Mouse (Mus musculus): ENCODE results near the gene Hist3h2ba.
"Not testable (repeated sequence)": the region's sequence is repeated elsewhere in the genome, so short reads cannot be mapped to it uniquely, and the experiment has no call there.

The Hist3h2ba gene

DNA sequence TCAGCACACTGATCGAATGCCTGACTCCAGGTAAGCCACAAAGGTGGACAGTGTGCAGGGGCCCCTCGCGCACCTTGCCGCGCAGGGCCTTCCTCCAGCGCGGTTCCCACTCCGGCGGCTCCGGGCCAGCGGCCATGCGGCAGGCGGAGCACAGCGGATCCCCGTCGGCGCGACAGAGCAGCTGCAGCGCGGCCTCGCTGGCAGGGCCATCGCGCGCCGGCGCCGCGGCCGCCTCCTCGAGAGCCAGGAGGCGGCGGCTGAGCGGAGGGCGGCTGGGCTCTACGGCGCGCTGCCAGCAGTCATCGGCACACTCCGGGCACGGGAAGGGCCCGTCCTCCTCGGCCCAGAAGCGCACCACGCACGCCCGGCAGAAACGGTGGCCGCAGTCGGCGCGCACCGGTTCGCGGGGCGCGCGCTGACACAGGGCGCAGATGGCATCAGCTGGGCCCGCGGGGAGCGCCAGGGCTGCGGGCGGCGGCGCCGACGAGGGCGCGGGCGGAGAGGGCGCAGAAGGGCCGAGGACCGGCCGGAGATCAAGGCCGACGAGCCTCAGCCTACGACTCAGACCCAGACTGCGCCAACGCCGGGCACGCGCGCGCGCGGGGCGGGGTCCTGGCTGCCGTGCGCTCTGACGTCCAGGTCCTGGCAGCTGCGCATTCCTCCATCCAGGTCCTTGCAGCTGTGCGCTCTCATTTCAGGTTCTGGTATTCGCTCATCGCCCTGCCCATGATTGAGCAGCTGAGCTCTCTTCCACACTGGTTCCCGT lies 10.2 kb upstream of the Hist3h2ba start, which contains the start of gene Rnf187:
Gene Rnf187, minus strand, starts transcription at position 595 of the 766 bp plus-strand sequence.
- peak; percentile 94 for DNase-seq (ENCODE audit: low read depth, low spot score)

DNA sequence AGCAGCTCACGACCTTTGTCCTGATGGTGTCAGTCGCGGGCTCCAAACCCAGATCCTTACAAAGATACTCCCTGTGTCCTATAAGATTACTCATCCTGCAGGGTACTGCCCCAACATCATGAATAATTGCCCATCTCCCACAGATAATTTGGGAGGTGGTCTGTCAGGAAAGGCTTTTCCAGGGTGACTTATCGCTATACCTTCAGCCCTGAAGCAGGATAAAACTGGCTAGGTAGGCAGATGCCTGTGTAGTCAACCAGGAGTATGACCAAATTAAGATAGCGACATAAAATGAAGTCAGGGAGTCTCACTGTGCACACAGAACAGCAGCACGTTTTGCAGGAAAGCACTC lies 9.7 kb upstream of the Hist3h2ba start:
- DNase-seq (ENCODE audit: low read depth, low spot score) = no peak

DNA sequence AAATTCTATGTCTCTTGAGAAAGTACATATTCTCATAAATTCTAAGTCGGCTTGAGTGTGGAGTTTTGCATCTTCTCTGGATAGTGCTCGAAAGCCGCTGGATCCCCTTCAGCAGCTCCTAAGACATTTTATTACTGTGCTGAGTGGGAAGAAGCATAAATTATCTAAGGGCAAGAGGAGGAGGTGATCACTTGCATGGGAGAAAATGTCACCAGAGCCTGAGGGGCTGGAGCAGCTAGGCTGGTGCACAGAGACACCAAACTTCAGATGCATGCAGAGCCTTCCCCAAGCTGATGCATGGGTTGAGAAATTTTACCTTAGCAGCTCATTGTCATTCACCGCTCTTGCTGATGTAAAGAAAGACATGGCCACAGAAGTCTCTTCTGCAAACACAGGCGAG lies 4.6 kb upstream of the Hist3h2ba start:
- DNase-seq (ENCODE audit: low read depth, low spot score) = no peak

DNA sequence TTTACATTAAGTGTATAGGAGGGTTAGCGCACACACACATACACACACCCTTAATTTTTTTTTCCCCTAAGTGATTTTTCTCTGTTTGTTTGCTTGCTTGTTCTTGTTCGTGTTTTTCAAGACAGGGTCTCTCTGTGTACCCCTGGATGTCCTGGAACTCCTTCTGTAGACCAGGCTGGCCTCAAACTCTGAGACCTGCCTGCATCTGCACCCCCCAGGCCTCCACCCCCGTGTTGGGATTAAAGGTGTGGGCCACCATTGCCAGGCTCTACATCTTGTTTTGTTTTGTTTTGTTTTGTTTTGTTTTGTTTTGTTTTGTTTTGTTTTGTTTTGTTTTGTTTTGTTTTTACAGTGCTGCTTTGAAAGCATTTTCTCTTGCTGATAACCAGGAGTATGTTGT lies 1.4 kb upstream of the Hist3h2ba start:
- DNase-seq (ENCODE audit: low read depth, low spot score) = no peak

DNA sequence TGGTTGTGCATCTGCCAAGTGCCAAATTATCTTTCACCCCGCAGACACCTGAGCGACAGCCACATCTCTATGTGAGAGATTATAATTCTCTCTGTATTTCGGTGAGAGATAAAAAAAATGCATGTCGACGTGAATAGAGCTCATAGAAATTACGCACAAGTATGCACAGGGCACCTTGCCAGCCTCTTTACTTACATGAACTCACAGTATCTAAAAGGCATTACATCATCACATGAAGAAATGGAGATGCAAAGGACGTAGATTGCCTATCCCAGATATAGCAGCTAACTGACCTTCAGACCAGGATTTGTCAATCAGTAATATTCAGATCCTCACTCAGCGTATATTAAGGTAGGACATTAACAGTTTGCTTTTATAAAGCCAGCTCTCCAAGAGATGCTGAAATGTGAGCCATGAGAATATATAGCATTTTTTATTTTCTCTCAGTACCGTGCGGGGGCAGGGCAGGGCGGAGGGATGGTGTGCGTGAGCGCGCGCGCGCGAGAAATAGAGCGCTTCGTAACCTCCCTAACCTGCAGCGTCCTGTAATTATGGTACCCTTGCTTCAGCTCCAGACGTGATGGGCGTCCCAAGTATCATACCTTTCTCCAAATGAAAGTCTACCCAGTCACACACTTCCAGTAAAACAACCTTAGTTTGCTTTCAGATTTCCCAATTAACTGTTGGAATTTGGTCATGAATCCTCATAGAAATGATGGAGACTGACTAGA lies 757 bp upstream of the Hist3h2ba start:
- no peak for DNase-seq (ENCODE audit: low read depth, low spot score)

DNA sequence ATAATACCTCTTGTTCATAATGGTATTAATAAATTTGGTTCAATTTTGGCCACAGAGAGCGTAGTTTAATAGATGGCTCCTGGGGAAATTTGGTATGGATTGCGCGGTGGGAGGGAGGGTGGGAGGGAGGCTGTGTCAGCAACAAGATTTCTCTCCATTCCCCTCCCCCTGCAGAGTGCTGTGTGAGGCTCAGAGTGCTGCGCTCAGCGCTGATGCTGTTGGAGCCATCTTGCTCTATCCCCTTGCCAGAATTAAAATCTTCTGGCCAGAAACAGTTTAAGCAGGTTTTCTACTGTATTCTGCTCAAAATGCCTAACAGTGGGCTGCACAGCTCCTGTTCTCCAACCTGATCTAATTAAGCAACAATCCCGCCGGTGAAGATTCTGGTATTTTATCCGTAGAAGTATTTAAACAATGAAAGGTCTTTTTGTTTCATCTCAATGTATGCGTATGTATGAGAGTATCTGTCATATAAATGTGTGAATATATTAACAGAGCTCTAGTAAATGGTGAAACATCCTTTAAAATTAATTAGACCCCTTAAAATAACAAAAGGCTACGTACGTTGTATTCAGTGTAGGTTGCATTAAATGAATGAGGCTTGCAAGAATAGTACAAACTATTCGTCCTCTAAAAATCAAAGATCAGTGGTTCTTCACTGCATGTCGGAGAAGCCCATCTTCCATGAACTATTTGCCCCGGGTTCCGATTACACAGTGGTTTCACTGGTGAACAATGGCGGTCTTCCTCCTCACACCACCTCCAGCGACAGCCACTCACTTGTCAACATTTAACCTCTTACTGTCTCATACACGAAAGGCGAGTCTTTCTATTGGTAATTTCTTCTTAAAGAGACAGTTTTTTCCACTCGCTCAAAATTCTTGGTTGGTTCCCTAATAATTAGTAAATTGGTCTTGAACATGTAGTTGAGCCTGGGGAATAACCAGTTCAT lies 1.0 kb downstream of the Hist3h2ba start:
- peak; percentile 40 for DNase-seq (ENCODE audit: low read depth, low spot score)

DNA sequence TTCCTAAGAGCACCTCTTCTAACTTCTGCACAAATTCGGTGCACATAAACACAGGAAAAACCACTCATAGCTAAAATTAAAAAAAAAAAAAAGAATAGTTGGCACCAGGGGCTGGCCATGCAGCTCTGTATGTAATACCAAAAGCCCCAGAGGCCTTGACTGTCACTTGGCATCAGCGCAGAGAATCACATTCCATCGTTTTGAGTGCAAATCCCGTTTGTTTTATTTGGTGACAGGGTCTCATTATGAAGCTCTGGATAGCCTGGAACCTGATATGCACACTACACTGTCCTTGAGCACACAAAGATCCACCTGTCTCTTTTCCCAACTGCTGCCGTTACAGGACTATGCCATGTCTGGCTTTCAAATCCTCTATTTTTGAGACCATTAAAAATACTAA lies 2.5 kb downstream of the Hist3h2ba start:
- no peak for DNase-seq (ENCODE audit: low read depth, low spot score)

DNA sequence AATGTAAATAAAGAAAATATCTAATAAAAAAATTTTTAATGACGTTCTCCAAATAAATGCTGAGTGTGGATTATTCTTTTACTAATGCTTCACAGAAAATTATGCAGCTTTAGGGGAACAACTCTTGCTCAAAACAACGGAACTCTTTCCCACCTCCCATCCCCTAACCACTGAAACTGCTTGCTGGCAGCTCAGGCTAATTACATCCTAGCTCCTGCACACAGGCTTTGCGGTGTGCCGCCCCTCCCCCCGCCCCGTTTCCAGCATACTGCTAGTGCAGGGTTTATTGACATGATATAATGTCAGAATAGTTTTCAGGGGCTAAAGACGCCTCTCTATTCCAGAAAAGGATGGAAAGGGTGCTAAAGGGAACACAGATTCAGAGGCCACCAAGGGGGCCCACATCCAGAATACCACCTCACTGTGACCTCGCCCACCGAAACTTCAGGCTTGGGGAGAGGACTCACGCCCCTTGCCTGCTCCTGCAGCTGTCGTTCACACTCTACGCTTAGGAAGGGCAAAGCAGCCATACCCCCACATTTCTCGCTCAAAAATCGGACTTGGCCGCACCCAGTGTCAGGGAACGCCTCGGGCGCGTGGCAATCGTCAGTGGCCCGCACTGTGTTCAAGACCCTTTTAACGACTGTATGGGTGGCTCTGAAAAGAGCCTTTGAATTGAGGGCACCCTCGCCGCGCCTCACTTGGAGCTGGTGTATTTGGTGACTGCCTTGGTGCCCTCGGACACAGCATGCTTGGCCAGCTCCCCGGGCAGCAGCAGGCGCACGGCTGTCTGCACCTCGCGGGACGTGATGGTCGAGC lies 4.8 kb downstream of the Hist3h2ba start:
- DNase-seq (ENCODE audit: low read depth, low spot score) = peak; percentile 33

DNA sequence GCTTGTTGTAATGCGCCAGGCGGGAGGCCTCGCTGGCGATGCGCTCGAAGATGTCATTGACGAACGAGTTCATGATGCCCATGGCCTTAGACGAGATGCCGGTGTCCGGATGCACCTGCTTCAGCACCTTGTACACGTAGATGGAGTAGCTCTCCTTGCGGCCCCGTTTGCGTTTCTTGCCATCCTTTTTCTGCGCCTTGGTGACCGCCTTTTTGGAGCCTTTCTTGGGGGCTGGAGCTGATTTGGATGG lies 5.4 kb downstream of the Hist3h2ba start:
- DNase-seq (ENCODE audit: low read depth, low spot score) = not testable (repeated sequence)

DNA sequence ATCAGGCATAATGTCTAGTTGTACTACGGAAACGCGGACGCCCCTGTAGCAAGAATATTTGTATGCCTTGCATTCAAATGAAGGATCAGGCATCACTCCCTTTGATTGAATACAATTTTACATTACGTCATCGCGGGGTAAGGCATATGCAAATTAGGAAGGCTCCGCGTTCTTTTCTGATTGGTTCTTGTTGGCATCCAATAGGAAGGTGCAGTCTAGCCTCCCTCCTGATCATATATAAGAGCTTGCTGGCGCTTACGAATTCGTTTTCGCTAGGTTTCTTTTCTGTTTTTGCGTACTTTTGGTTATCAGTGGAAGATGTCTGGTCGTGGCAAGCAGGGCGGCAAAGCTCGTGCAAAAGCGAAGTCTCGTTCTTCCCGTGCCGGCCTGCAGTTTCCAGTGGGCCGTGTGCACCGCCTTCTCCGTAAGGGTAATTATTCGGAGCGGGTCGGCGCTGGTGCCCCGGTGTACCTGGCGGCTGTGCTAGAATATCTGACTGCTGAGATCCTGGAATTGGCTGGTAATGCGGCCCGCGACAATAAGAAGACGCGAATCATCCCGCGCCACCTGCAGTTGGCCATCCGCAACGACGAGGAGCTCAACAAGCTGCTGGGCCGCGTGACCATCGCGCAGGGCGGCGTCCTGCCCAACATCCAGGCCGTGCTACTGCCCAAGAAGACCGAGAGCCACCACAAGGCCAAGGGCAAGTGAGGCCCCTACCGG lies 5.9 kb downstream of the Hist3h2ba start, which contains the start of the genes Hist3h2a and Trim17:
Gene Hist3h2a, plus strand, starts transcription at position 266 of the 723 bp plus-strand sequence.
Gene Trim17, plus strand, starts transcription at position 266 of the 723 bp plus-strand sequence.
- peak; percentile 98 for DNase-seq (ENCODE audit: low read depth, low spot score)

DNA sequence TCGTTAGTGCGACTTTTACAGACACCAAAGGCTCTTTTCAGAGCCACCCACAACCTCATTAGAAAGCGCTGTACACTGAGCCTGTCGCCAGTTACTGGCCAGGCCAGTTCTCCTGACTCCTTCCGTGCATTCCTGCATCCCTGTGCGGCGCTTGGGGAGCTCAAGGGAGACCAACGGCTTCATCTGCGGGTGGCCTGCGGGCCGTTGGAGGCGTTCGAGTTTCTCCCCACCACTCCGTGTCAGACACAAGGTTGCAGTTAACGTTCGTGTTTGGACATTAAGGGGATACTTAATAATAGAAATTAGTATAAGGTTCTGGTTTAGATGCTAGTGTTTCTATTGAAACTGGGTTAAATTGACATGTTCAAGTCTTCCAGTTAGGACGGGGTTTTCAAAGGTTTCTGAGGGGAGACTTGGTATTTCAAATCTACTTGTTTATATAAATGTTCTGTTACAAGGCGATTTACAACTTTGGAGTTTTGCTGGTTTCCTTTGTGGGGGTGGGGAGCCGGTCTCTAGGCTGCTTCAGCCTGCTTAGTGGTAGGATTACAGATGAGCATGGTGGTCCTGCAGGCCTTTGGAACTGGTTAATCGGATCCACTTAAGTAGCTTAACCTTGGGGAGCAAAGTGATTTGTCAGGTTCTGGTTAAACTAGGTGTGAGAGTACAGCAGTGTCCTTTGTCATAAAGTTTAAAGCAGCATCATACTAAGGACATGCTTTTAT lies 6.6 kb downstream of the Hist3h2ba start:
- no peak for DNase-seq (ENCODE audit: low read depth, low spot score)

DNA sequence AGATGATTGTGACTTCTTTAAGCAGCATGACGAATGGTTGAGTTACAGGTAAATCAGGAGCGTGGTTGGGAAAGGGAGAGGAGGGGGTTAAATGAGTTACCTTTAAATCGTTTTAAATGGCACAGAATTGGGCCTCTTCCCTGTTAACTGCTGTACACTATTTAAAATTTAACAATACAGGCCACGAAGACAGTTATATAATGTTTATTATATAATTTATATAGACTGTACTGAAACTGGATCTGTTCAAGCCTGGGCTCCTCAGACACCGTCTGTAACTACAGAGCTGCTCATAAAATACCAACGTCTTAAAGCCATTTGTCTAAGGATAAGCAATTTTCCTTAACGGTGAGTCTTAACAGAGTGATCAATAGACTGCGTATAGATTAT lies 7.1 kb downstream of the Hist3h2ba start:
- no peak for DNase-seq (ENCODE audit: low read depth, low spot score)

DNA sequence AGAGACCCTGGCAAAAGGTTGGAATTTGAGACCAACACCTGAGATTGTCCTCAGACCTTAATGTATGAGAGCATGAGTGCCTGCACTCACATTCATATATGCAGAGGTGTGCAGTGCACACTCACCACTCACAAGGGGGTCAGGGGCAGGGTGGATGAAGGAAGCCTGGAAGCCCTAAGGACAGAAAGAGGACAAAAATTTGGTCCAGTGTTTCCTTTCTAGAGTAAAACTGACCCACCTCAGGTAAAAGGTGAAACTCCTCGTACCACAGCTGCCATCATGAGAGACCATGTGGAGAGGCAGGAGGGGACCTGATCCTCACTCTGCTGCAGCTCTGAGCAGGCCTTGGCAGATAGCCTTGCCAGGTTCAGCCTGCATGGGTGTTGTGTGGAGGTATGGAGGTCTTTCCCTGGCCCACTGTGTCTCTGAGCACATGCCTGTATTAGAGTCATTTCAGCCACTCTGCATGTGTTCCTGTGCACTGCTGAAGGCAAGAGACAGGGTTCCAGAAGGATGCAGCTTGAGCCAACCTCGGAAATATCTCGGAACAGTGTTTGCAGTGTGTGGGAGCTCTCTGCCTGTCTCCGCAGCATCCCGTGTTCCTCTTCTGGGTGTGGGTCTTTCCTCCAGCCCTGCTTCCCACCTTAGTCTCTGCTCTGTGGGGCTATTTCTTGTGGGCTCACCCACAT lies 8.7 kb downstream of the Hist3h2ba start:
- no peak for DNase-seq (ENCODE audit: low read depth, low spot score)

DNA sequence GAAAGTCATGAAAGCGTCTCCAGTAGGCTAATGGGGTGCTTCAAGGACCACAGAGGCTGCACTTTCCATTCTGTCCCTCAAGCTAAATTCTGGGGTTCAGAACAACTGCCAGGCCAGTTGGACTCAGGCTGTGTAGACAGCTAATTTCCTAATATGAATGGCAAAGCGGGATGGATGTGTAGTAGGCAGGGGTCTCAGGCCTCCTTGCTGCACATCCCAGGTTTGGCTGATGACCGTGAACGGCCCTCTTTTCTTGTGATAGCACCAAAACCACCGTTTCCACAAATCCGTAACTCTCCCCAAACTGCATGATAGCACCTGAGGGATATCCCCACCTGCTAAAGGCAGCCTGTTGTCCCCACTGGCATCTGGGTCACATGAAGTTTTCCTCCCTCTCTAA lies 9.8 kb downstream of the Hist3h2ba start:
- no peak for DNase-seq (ENCODE audit: low read depth, low spot score)

DNA sequence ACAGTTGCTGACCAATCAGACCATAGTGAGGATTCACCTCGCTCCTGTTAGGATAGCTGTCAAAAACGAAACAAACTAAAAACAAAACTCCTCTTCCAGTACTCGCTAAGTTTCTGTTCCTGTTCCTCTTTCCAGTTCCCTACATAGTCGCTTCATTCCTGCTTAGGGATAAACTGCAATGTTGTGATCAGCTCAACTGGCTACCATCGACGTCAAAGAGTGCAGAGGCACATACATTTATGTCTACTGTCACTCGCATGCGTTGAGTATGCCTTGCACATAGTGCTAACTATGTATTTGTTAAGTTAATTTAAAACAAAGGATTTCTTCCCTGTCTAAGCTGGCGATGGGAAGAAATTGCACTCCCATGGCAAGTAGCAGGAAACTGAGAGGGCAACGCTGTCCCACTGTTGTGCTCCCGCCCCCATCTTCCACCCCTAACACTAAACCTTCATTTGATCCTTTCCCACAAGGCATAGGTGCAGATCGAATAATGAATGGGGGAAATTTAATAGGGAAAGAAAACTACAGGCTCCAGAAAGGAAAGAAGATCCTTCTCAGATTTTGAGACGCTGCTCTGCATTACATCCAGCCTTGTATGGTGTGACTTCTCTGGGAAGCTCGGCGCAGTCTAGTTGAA lies 10.6 kb downstream of the Hist3h2ba start:
- DNase-seq (ENCODE audit: low read depth, low spot score) = no peak

DNA sequence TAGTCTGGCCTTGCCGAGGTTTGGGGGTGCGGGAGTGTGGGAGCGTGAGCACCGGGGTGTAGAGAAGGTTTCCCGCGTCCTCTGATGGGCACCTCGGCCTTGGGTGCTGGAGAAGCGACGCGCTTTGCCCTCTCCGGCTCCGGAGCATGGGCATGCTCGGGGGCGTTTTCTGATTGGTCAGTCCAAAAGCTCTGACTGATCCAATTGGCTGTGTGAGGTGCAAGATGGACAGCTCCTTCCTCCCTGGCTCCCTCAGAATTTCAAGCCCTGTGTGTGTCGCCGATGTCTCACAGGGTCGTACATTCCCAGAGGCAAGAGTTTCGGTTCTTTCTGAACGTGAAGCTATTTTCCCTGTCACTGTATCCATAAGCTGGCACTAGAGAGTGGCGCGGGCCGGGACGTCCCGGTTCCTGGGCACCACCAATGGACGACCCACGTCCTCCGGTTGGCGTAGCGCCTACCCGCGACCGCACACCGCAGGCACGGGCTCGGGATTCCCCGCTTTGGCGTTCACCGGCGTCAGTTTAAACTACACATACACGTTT lies 11.3 kb downstream of the Hist3h2ba start:
- DNase-seq (ENCODE audit: low read depth, low spot score) = peak; percentile 89

DNA sequence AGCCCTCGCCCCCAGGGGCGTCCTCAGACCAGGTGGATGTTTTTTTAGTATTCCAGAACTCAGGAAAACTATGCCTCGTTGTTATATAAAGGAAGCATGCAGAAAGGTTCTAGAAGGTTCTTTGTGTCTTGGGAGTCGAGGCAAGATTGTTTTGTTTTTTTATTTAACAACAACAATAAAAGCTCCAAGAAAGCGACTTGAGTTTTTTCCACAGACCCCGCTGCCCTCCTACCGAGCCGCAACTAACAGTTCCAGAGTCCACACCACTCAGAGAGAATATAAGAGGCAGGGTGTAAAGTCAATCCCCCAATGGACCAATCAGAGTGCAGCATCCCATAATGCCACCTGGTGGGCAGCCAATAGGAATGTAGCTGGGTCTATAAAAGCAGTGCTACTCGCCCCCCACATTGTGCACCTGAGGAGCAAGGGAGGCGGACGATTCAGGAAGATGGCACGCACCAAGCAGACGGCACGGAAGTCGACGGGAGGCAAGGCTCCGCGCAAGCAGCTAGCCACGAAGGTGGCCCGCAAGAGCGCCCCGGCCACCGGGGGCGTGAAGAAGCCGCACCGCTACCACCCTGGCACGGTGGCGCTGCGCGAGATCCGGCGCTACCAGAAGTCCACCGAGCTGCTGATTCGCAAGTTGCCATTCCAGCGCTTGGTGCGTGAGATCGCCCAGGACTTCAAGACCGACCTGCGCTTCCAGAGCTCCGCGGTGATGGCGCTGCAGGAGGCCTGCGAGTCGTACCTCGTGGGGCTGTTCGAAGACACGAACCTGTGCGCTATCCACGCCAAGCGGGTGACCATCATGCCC lies 12.9 kb downstream of the Hist3h2ba start:
- DNase-seq (ENCODE audit: low read depth, low spot score) = peak; percentile 81

DNA sequence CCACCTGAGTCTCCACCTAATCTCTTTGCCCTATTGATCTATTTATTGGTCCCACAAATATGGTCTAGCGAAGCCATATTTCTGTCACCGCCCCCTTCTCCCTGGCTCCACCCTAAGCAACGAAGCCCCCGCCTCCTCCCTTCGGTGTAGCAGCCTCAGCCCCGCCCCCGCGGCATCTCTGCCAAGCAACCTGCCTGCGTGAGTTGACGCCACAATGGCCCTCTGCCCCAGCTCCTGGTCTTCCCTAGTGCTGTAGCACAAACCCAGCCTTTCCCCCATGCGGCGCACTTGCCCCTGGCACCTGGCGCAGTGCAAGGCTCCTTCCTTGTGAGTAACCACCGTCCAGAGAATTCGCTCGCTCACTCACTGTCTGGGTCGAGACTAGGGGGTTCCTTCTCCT lies 14.8 kb downstream of the Hist3h2ba start:
- DNase-seq (ENCODE audit: low read depth, low spot score) = peak; percentile 74
